Mouse (Mus musculus): Measurements from ENCODE around the gene Rpa3. TPM values are rescaled to one million over a fixed set of nuclear protein-coding genes. Genes with fewer than 3 reads are reported as not detected.

Rpa3 gene
- polyA plus RNA-seq, 1 experiment from 2014 or later = 49.4 TPM

- H3K4me3 ChIP-seq (ENCODE audit: low read depth, low read length) = no peak overlapping the region
- no peaks in the 10 kb centered on the region for H3K27me3 ChIP-seq (ENCODE audit: control insufficient read depth, insufficient read depth, low read length)
- no peak for ATAC-seq (ENCODE audit: low read depth)
- 82% methylated on average over 4 of the region's 4 CpGs for WGBS
- H3K9me3 ChIP-seq (ENCODE audit: control insufficient read depth, low read length) = no peaks in the 10 kb centered on the region
- no peak overlapping the region for H3K27ac ChIP-seq (ENCODE audit: low read depth, low read length)
- no peak overlapping the region for H3K9ac ChIP-seq (replicated peaks; ENCODE audit: low read depth, low read length)
- no peaks in the 10 kb centered on the region for H3K4me1 ChIP-seq (ENCODE audit: control insufficient read depth, insufficient read depth, low read length)
- H3K36me3 ChIP-seq (ENCODE audit: control insufficient read depth, insufficient read depth, low read length) = no peaks in the 10 kb centered on the region
- no peak overlapping the region for H3K4me2 ChIP-seq (ENCODE audit: low read depth, low read length)
These were observed 24.3 kb upstream of the Rpa3 start for GRCm38 (mm10) chr6:8283255-8283654.

- Histone ChIP-seq H3K9me3 (ENCODE audit: control insufficient read depth, low read length) (no peaks in the 10 kb centered on the region), H3K4me1 (ENCODE audit: control insufficient read depth, insufficient read depth, low read length) (no peaks in the 10 kb centered on the region), H3K27ac (ENCODE audit: low read depth, low read length) (no peak overlapping the region), H3K9ac (replicated peaks; ENCODE audit: low read depth, low read length) (no peak overlapping the region), H3K4me3 (ENCODE audit: low read depth, low read length) (no peak overlapping the region), H3K4me2 (ENCODE audit: low read depth, low read length) (no peak overlapping the region), H3K36me3 (ENCODE audit: control insufficient read depth, insufficient read depth, low read length) (no peaks in the 10 kb centered on the region), H3K27me3 (ENCODE audit: control insufficient read depth, insufficient read depth, low read length) (no peaks in the 10 kb centered on the region)
- no peak for ATAC-seq (ENCODE audit: low read depth)
- 70% methylated on average over 5 of the region's 5 CpGs for WGBS
These were observed 19.5 kb upstream of the Rpa3 start for GRCm38 (mm10) chr6:8278426-8279002.

GRCm38 (mm10) chr6:8276431-8276830 is 17.5 kb upstream of the Rpa3 start:
- Histone ChIP-seq H3K36me3 (ENCODE audit: control insufficient read depth, insufficient read depth, low read length) (no peaks in the 10 kb centered on the region), H3K9ac (replicated peaks; ENCODE audit: low read depth, low read length) (no peak overlapping the region), H3K4me1 (ENCODE audit: control insufficient read depth, insufficient read depth, low read length) (no peaks in the 10 kb centered on the region), H3K4me2 (ENCODE audit: low read depth, low read length) (no peak overlapping the region), H3K27ac (ENCODE audit: low read depth, low read length) (no peak overlapping the region), H3K4me3 (ENCODE audit: low read depth, low read length) (no peak overlapping the region), H3K27me3 (ENCODE audit: control insufficient read depth, insufficient read depth, low read length) (no peaks in the 10 kb centered on the region), H3K9me3 (ENCODE audit: control insufficient read depth, low read length) (no peaks in the 10 kb centered on the region)
- 88% methylated on average over 4 of the region's 4 CpGs for WGBS
- no peak for ATAC-seq (ENCODE audit: low read depth)

- Histone ChIP-seq H3K9ac (replicated peaks; ENCODE audit: low read depth, low read length) (no peak overlapping the region), H3K4me2 (ENCODE audit: low read depth, low read length) (no peak overlapping the region), H3K4me1 (ENCODE audit: control insufficient read depth, insufficient read depth, low read length) (no peaks in the 10 kb centered on the region), H3K27ac (ENCODE audit: low read depth, low read length) (no peak overlapping the region), H3K4me3 (ENCODE audit: low read depth, low read length) (no peak overlapping the region), H3K36me3 (ENCODE audit: control insufficient read depth, insufficient read depth, low read length) (no peaks in the 10 kb centered on the region; the same call in 1 of the 2 replicates), H3K9me3 (ENCODE audit: control insufficient read depth, low read length) (no peaks in the 10 kb centered on the region), H3K27me3 (ENCODE audit: control insufficient read depth, insufficient read depth, low read length) (no peaks in the 10 kb centered on the region)
- WGBS = 10% methylated on average over 1 of the region's 1 CpGs
- peak; percentile 72 for ATAC-seq (ENCODE audit: low read depth)
These were observed 16.1 kb upstream of the Rpa3 start for GRCm38 (mm10) chr6:8275098-8275497.

GRCm38 (mm10) chr6:8274387-8275054 is 15.5 kb upstream of the Rpa3 start:
- Histone ChIP-seq H3K27me3 (ENCODE audit: control insufficient read depth, insufficient read depth, low read length) (no peaks in the 10 kb centered on the region), H3K9ac (replicated peaks; ENCODE audit: low read depth, low read length) (no peak overlapping the region), H3K36me3 (ENCODE audit: control insufficient read depth, insufficient read depth, low read length) (no peaks in the 10 kb centered on the region; the same call in 1 of the 2 replicates), H3K4me1 (ENCODE audit: control insufficient read depth, insufficient read depth, low read length) (no peaks in the 10 kb centered on the region), H3K4me3 (ENCODE audit: low read depth, low read length) (no peak overlapping the region), H3K27ac (ENCODE audit: low read depth, low read length) (no peak overlapping the region), H3K4me2 (ENCODE audit: low read depth, low read length) (no peak overlapping the region), H3K9me3 (ENCODE audit: control insufficient read depth, low read length) (no peaks in the 10 kb centered on the region)
- ATAC-seq (ENCODE audit: low read depth) = peak; percentile 69; the same call in 1 of the 2 replicates
- whole genome bisulfite sequencing = 38% methylated on average over 6 of the region's 6 CpGs

GRCm38 (mm10) chr6:8271047-8271446 is 12.1 kb upstream of the Rpa3 start:
- no peaks in the 10 kb centered on the region for H3K27me3 ChIP-seq (ENCODE audit: control insufficient read depth, insufficient read depth, low read length)
- H3K4me2 ChIP-seq (ENCODE audit: low read depth, low read length) = no peak overlapping the region
- no peak for ATAC-seq (ENCODE audit: low read depth)
- H3K4me3 ChIP-seq (ENCODE audit: low read depth, low read length) = no peak overlapping the region
- no peaks in the 10 kb centered on the region; the same call in 1 of the 2 replicates for H3K36me3 ChIP-seq (ENCODE audit: control insufficient read depth, insufficient read depth, low read length)
- no peaks in the 10 kb centered on the region for H3K4me1 ChIP-seq (ENCODE audit: control insufficient read depth, insufficient read depth, low read length)
- 79% methylated on average over 3 of the region's 3 CpGs for WGBS
- no peaks in the 10 kb centered on the region for H3K9me3 ChIP-seq (ENCODE audit: control insufficient read depth, low read length)
- no peak overlapping the region for H3K27ac ChIP-seq (ENCODE audit: low read depth, low read length)
- no peak overlapping the region for H3K9ac ChIP-seq (replicated peaks; ENCODE audit: low read depth, low read length)

GRCm38 (mm10) chr6:8259667-8260044 is 683 bp upstream of the Rpa3 start:
- peak overlapping the region; percentile 64 for H3K27ac ChIP-seq (ENCODE audit: low read depth, low read length)
- peak overlapping the region; percentile 56 for H3K9ac ChIP-seq (replicated peaks; ENCODE audit: low read depth, low read length)
- WGBS = 0% methylated on average over 8 of the region's 8 CpGs
- H3K4me2 ChIP-seq (ENCODE audit: low read depth, low read length) = peak overlapping the region; percentile 71
- H3K36me3 ChIP-seq (ENCODE audit: control insufficient read depth, insufficient read depth, low read length) = no peaks in the 10 kb centered on the region
- H3K27me3 ChIP-seq (ENCODE audit: control insufficient read depth, insufficient read depth, low read length) = no peaks in the 10 kb centered on the region
- peak overlapping the region; percentile 77 for H3K4me3 ChIP-seq (ENCODE audit: low read depth, low read length)
- 0 out of 2 replicates have a peak, but pooled peaks cover 10% of the 10 kb centered on the region for H3K4me1 ChIP-seq (ENCODE audit: control insufficient read depth, insufficient read depth, low read length)
- no peak; the same call in 1 of the 2 replicates for ATAC-seq (ENCODE audit: low read depth)
- no peaks in the 10 kb centered on the region for H3K9me3 ChIP-seq (ENCODE audit: control insufficient read depth, low read length)

- peak overlapping the region; percentile 77 for H3K4me3 ChIP-seq (ENCODE audit: low read depth, low read length)
- H3K9me3 ChIP-seq (ENCODE audit: control insufficient read depth, low read length) = no peaks in the 10 kb centered on the region
- no peak for ATAC-seq (ENCODE audit: low read depth)
- H3K27me3 ChIP-seq (ENCODE audit: control insufficient read depth, insufficient read depth, low read length) = no peaks in the 10 kb centered on the region
- no peak overlapping the region for H3K27ac ChIP-seq (ENCODE audit: low read depth, low read length)
- WGBS = 12% methylated on average over 6 of the region's 6 CpGs
- peak overlapping the region; percentile 55 for H3K4me2 ChIP-seq (ENCODE audit: low read depth, low read length)
- peak overlapping the region; percentile 68 for H3K9ac ChIP-seq (replicated peaks; ENCODE audit: low read depth, low read length)
- H3K36me3 ChIP-seq (ENCODE audit: control insufficient read depth, insufficient read depth, low read length) = no peaks in the 10 kb centered on the region
- 0 out of 2 replicates have a peak, but pooled peaks cover 10% of the 10 kb centered on the region for H3K4me1 ChIP-seq (ENCODE audit: control insufficient read depth, insufficient read depth, low read length)
These were observed 657 bp downstream of the Rpa3 start for GRCm38 (mm10) chr6:8258316-8258715.

GRCm38 (mm10) chr6:8228596-8228995 is 30.4 kb downstream of the Rpa3 start:
- 97% methylated on average over 3 of the region's 3 CpGs for WGBS
- no peaks in the 10 kb centered on the region for H3K27me3 ChIP-seq (ENCODE audit: control insufficient read depth, insufficient read depth, low read length)
- no peaks in the 10 kb centered on the region for H3K4me1 ChIP-seq (ENCODE audit: control insufficient read depth, insufficient read depth, low read length)
- H3K9me3 ChIP-seq (ENCODE audit: control insufficient read depth, low read length) = no peaks in the 10 kb centered on the region
- peaks cover 10% of the 10 kb centered on the region; the same call in 1 of the 2 replicates for H3K36me3 ChIP-seq (ENCODE audit: control insufficient read depth, insufficient read depth, low read length)
- no peak for ATAC-seq (ENCODE audit: low read depth)
- H3K4me2 ChIP-seq (ENCODE audit: low read depth, low read length) = no peak overlapping the region
- no peak overlapping the region for H3K27ac ChIP-seq (ENCODE audit: low read depth, low read length)
- no peak overlapping the region for H3K4me3 ChIP-seq (ENCODE audit: low read depth, low read length)
- H3K9ac ChIP-seq (replicated peaks; ENCODE audit: low read depth, low read length) = no peak overlapping the region
